Mouse (Mus musculus): ENCODE results near the gene Emc6.

Emc6 gene

GRCm38 (mm10) chr11:73175612-73176011 is 1.2 kb downstream of the Emc6 start:
- peak; percentile 96 for DNase-seq

GRCm38 (mm10) chr11:73172186-73172585 is 4.7 kb downstream of the Emc6 start:
- DNase-seq: peak; percentile 93

DNA sequence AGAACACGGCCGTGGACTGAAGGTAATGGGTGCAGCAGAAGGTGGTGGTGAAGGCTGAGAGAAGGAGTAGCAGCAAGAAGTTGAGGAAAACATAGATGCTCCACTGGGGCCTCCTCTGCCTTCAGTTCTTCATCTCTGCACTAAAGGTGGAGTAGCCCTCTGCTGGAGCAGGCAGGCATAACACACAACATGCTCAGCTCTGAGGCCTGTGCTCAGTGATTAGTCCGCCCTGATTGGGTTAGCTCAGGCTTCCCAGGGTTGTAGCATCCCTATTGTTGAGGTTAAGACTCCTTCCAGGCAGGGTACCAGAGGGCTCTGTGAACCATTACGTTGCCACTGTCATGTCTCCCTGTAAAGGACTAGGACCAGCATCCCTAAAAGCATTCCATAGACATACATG is 7.6 kb downstream of the Emc6 start:
- DNase-seq: peak; percentile 64

DNA sequence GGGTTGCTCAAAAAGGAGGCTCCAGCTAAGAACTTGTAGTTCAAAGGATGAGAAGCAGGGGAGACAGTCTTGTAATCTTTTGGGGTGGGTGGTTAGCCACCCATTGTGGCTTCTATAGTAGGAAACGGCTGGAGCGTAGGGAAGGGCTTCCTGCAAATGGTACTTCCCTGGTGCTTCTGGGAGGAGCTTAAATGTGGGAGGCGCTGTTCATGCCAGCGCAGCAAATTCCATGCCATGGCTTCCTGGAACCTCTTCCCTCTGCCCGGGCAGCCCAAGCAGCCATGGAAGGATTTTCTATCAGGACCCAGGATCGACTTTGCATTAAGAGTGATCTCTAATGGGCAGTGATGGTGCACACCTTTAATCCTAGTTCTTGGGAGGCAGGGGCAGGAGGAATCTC is 8.3 kb downstream of the Emc6 start:
- no peak for DNase-seq

GRCm38 (mm10) chr11:73168071-73168470 is 8.8 kb downstream of the Emc6 start:
- DNase-seq: peak; percentile 77

DNA sequence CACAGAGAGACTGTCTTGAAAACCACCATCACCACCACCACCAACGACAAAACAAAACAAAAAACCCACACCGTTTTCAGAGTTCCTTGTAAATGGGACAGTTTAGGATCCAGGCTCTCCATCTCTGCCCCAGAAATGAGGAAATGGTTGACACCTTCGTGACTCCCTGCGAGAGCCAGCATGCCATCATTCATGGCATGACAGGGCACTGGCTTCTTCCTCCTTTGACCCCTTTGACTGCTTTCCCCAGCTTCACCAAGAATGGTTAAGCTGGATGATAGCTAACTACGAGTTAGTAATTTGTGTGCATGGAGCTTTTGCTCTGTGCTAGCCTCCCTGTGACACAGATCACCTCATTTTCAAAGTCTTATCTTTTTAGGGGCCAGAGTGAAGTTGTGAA is 14.6 kb downstream of the Emc6 start:
- peak; percentile 37 for DNase-seq

- no peak for DNase-seq
These were observed 15.2 kb downstream of the Emc6 start for GRCm38 (mm10) chr11:73161616-73162015.

DNA sequence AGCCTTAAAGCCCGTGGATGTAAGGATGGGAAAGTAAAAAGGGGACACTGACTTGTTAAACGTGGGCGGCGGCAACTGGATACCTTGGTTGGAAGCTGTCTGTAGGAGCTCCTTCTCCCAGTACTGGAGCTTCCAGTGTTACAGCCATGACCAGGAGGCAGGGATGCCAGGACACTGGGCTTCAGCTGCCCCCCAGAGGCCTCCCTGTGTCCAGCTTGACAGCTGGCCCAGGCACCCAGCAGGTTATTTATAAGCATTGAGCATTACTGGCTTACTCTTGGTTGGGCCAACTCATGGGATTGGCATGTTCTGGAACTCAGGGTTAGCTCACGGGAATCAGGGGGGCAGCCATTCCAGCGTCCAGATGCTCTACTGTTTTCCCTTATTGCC is 16.0 kb downstream of the Emc6 start:
- peak; percentile 74 for DNase-seq

GRCm38 (mm10) chr11:73159957-73160810 is 16.7 kb downstream of the Emc6 start, which contains the start of gene P2rx5:
P2rx5 (plus strand) TSS chr11:73160421.
- peak; percentile 58 for DNase-seq

GRCm38 (mm10) chr11:73155071-73155470 is 21.8 kb downstream of the Emc6 start:
- no peak for DNase-seq

DNA sequence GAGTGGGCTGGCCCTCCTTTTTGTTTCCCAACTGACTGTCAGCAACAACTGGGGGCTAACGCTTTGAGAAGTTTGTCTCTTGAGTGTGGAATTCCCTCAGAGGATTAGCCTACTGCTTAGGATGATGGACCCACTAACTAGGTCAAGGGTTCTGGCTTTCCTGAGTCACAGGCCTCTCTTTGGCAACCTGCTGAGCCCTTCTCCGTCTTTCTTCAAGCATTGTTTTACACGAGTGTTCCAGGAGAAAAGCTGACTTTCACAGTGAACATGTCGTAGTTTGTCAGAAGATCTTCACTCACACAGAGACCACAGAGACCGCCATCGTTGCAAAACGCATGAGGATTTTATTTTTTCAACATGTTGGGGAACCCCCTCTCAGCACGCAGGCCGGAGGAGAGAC is 28.6 kb downstream of the Emc6 start:
- no peak for DNase-seq

GRCm38 (mm10) chr11:73146975-73147365 is 29.9 kb downstream of the Emc6 start:
- DNase-seq: no peak

DNA sequence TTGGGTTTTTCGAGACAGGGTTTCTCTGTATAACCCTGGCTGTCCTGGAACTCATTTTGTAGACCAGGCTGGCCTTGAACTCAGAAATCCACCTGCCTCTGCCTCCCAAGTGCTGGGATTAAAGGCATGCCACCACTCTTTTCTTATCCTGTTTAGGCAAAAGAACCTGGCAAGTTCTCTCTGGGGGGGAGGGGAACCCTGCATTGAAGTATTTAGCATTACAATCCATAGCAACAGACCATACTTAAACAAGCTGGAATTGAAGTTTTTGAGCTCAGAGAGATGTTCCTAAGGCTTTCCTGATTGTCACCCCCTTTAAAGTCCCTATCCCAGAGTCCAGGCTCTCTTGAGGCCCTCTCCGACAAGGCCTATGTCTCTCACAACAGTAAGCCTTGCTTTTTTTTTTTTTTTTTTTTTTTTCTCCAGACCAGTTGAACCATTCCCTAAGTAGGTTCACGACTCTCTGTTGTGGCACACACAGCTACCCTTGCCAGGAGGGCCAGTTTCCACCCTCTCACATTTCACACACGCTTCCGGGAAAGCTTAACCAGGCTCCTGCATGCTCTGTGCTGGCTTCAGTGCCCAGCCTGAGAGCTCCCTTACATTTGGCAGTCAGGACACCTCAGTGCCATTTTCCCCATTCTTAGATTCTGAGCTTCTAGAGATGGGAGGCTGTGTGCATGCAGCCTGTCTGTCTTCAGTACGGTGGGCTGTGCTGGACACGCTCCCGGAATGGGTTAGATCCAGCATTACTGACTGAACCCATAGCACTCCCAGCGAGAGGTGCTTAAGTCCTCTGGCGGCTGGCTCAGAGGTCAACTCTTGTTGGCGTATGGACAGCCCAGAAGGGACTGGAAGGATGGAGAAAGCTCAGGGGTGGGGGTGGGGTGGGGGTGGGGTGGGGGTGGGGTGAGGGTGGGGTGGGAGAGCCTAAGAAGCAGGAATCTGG is 30.5 kb downstream of the Emc6 start:
- DNase-seq: peak; percentile 63

DNA sequence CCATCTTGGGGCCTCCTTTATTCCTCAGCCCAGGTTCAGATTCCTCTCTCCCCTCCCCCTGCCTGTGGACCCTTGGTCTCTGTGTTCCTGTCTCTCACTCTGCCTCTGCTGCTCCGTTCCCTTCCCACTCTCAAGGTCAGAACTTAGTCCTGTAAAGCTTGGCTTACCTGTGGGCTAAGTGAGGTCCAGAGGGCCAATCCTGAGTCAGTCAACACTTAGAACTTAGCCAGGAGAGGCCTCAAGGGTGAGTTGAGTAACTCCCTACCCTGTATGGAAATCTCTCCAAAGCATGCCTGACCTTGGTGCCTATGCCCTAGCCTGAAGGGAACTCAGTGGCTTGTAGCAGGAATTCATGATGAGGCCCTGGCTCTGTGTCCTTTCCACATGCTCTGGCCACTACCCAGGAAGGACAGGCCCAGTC is 32.6 kb downstream of the Emc6 start:
- peak; percentile 87 for DNase-seq

DNA sequence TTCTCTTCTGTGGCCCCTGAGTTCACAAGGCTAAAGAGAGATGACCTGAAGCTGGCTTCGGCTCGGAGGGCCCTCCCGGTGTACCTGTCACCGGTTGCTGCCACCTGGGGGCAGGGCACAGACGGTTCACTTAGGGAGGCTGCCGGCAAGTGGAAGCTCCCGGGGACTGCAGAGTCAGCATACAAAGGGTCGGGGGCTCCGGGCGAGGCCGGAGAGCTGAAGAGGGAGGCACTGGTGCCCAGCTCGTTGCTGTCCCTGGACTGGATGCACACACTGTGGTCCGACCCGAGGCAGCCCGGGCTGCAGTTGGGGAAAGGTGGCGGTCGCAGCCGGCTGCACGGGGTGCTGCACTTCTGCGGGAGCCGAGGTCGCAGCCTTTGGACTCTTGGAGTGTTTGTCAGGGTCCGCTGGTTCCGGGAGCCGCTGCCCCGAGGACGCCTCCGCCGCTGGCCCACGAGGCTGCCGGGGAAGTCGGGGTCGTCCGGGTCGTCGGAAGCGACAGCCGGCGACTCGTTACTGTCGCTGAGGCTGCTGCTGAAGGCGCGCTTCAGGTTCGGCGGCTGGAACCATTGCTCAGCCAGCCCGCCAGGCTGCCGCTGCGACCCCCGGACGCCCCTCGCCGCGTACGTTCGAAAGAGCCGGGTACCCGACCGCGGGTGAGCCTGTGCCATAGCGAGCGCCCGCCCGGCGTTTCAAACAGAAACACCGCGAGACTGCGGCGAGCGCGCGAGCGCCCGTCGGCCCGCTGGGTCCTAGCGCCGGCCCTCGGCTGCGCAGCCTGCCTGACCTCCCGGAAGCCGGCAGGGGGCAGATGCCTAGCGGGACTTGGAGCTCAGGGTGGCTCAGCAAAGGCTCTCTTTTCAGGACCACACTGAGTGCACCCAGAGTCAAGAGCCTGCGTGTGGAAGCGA is 39.0 kb downstream of the Emc6 start, which contains the start of gene Haspin:
Gene Haspin, minus strand, starts transcription at position 704 of the 911 bp plus-strand sequence.
- peak; percentile 88 for DNase-seq

- no peak for DNase-seq
These were observed 39.7 kb downstream of the Emc6 start for GRCm38 (mm10) chr11:73137116-73137515.

GRCm38 (mm10) chr11:73136587-73136986 is 40.2 kb downstream of the Emc6 start:
- DNase-seq: no peak

DNA sequence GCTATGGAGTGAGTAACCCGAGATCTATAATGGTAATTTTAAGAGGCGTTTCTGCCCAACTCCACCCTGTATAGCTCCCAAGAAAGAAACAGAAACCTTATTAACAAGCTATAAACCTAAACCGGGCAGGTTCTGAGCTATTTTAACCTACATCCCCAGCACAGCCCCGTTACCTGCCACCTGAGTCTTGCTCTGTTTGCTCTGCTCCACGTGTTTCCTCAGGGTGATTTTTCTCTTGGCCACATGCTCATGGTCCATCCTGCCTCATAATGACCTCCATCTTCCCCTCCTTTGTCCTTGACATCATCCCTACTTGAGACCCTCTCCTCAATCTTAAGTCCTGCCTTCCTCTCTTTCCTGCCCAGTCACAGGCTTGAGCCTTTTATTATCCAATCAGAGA is 42.6 kb downstream of the Emc6 start:
- DNase-seq: no peak

GRCm38 (mm10) chr11:73132999-73133398 is 43.8 kb downstream of the Emc6 start:
- no peak for DNase-seq

- DNase-seq: peak; percentile 37
These were observed 45.8 kb downstream of the Emc6 start for GRCm38 (mm10) chr11:73131020-73131419.

GRCm38 (mm10) chr11:73126495-73126894 is 50.3 kb downstream of the Emc6 start:
- DNase-seq: no peak

Measured in kidney, adult 11 months (tissue).